Mouse (Mus musculus) brain, adult 2 months (tissue): ENCODE results near the gene Gm4869.

Source experiments
- DNase-seq: peaks from one replicate; pipeline ENCODE4 v3.0.0; 2011; ENCODE audit warnings: low read depth, low spot score

Gene Gm4869

GRCm38 (mm10) chr5:140521196-140521595 is 75.8 kb downstream of the Gm4869 start:
- DNase-seq, result no peak

GRCm38 (mm10) chr5:140526754-140527153 is 81.3 kb downstream of the Gm4869 start:
- DNase-seq, result no peak

GRCm38 (mm10) chr5:140538111-140538683 is 92.8 kb downstream of the Gm4869 start:
- DNase-seq, result no peak

- DNase-seq, result peak; percentile 70
Measured at GRCm38 (mm10) chr5:140540106-140540505, 94.7 kb downstream of the Gm4869 start.

GRCm38 (mm10) chr5:140542811-140543575 is 97.5 kb downstream of the Gm4869 start:
- peak; percentile 71 for DNase-seq
